Mouse (Mus musculus) MN1 (cell line): ENCODE results near the gene Zfp282.
"Not testable (repeated sequence)": the region's sequence is repeated elsewhere in the genome, so short reads cannot be mapped to it uniquely, and the experiment has no call there.

Experiments
- DNase-seq: peaks from one replicate; pipeline ENCODE4 v3.0.0-alpha.2; 2016; ENCODE audit warnings: low spot score

Zfp282 gene

DNA sequence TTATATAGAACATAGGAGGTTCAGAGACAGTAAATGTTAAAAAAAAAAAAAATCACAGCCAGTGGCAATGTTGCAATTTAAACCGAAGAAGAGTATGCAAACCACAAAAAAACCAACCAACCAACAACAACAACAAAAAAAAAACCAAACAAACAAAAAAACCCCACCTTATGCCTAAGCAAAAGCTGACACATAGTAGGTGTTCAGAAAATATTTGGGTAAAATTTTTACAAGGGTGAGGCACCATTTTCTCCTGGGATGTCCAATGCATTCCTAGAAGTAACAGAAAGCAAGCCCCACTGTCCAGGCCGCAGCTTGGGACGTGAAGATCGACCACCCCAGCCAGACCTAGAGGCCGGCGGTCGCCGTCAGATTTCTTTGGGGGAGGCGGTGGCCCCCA lies at the start of gene Zfp282:
Zfp282 (plus strand) TSS at position 147 of the 400 bp plus-strand sequence.
- DNase-seq, result no peak

DNA sequence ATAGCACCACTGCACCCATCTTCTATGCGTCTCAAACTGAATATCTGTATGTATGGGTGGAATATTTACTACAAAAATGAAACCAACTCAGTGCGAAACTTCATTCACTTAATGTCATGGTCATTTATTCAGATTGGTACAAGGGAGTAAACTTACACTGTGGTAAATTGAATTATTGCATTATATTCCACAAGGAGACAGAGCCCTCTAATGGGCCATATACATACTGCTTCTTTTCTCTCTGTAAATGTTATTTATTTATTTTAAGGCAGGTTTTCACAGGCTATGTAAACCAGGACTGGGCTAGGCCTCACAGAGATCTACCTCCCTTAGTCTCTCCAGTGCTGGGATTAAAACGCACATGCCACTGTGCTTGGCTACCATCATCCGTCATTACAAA lies 49.5 kb upstream of the Zfp282 start:
- no peak for DNase-seq

DNA sequence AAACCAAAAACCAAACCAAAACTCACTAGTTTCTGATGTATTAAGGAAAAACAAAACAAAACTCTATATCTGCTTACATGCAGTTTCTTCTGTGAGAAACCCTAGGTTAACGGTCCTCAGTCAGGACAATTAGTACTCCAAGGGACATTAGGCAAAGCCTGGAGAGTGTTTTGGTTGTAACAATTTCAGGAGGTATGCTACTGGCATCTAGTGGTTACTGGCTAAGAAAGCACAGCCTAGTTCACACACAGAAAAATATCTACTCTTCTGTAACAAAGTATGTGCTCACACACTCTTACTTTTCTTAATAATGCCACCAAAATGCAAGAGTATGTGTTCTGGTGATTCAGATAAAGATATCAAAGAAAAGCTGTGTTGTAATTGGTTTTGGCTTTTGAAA lies 48.1 kb upstream of the Zfp282 start:
- peak; percentile 57 for DNase-seq

DNA sequence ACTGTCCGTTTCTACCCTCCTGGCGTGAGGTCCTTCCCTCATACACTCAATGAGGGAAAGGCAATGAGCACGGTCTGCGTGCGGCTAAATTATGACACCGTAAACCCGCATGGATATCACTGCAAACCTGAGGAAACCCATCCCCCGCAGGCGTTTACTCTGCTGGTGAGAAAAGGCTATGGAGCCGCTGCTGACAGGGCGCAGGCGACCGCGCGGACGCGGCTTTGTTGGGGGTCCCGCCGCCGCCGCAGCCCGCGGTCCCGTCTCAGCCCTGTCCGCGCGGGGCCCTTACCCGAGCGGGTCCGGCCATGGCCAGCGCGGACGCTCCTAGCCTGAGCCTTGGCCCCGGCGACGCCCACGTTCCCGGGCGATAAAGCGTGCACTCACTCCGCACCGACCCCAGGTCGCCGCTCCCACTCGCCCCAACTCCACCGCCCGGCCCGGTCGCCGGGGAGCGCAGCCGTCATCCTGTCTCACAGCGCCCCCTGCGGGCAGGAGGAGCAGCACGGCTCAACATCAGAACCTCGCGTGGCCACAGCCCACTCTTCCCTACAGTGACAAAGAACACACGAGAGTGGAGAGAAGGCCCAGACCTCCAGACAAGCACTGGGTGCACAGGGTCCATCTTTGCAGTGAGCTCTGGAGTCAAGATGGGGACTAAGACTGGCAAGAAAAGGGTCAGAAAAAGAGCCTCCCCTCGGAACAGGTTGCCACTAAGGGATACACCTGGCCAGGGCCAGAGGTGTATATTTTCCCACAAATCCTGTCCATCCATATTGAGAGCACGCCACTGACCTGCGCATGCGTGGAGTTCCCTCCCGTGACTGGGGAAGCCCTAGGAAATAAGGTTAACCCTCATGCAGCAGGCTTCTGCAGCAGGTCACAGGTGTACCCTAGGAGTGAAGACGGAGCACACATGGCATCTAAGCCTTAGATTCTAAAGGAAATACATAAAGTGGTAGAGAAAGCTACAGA lies 46.6 kb upstream of the Zfp282 start, which contains the start of gene Zfp786:
Zfp786 (minus strand) TSS at position 764 of the 975 bp plus-strand sequence.
- peak; percentile 94 for DNase-seq

DNA sequence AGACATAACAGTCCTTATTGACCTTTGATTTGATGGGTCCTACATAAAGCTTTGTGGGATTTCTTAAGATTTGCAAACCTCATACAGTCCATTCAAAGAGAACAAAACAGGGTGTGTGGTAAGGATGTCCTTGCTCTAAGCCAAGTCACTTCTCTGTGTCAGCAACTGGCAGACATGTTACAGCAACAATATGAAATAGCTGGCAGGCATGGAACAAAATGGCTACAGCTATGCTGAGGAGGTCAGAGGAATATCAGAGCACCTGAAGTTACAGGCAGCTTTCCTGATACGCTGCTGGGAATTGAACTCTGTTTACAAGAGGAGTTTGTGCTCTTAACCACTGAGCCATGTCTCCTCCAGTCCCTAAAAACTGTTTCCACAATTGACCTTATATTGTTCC lies 44.8 kb upstream of the Zfp282 start:
- DNase-seq, result no peak

DNA sequence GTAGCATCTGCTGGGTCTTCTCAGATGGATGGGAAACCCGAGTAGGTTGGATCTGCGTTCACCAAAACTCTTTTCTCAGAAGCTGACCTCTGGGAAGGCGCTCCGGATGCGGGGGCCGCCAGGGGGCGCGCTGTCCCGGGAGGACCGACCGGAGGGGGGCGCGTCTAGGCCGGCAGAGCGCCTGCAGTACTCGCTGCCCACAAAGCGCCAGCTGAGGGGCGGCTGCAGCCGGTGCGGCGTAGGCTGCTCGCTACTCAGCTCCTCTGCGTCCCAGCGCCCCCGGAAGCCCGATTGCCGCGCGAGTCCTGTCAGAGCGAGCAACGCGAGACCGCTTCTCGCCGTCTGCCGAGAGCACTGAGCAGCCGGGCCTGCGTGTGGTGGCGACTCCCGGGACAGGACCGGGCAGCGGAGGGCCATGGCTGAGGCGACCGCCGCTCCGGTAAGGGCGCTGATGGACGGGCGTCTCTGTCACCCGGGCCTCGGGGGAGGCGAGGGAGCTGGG lies 41.5 kb upstream of the Zfp282 start, which contains the start of gene Zfp398:
Zfp398 (plus strand) TSS at position 180 of the 502 bp plus-strand sequence.
- peak; percentile 94 for DNase-seq

DNA sequence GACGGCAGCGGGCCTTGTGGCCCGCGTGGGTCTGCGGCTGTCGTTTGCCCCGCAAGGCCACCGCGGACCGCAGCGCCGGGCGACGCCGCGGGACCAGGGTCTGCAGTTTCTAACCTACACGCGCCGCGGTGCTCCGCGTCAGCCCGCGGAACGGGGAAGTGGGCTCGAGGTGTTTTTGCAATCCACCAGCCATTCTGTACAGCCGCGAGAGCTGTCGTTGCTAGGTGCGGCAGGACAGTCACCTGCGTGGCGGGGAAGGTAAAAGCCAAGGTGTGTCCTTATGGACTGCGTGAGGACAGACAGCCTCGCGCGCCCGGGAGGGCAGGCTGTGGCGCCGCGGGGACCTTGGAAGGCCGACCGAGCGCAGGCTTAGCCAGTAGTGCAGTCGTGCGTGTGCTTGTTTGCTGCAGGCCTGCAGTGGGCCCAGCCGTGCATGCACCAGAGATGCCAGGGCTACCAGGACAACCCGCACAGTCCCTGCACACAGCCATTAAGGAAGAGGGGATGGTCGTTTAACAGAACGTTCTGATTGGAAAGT lies 41.0 kb upstream of the Zfp282 start:
- DNase-seq, result peak; percentile 55

DNA sequence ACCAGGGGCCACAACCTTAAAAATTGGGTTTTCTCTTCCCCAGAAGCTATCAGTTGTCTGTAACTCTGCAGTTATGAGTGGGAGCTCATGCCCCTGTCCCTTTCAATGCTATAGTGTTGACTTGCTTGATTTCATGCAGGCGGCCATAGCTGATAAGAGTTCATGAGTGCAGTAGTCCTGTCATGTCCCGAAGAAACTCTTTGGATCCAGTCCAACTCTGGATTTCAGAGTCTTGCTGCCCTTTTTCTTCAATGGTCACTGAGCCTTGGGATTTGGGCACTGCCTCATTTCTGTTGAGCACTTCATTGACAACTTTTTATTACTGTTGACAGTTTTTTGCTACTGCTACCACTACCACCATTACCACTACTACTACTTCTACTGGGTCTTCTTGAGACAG lies 39.4 kb upstream of the Zfp282 start:
- DNase-seq, result no peak

DNA sequence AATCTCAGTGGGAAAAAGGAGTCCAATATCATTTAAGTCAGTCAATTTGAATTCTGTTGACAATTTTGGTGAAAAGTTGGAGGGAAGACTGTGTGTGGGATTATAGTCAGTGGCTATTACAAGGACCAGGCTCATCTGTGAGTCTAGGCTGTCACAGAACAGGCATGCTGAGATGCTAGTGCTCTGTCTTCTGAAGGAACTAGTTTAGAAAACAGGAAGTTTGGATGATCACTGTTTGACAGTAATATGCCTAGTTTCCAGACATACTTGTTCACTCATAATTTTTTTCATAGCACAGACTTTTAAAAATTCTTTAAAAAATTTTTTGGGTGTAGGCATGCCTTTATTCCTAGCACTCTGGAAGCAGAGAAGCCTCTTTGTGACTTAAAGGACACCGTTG lies 35.9 kb upstream of the Zfp282 start:
- DNase-seq, result no peak

DNA sequence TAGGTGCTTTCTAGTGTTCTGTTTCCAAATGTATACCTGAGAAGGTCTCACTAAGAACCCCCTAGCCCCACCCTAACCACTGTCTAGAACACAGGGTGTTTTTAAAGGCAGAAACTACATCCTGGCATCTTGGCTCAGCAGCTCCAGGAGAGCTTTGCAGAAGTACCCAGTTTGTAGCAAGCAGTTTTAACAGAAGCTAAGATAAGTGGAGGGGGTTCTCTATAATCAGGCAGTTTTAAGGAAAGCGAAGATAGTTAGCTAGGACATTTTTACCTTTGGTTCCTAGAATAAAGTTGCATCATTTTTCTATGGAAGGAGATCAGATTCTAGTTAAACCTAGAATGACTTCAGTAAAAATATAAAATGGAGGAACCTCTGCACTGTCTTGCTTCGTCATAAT lies 35.2 kb upstream of the Zfp282 start:
- DNase-seq, result no peak

DNA sequence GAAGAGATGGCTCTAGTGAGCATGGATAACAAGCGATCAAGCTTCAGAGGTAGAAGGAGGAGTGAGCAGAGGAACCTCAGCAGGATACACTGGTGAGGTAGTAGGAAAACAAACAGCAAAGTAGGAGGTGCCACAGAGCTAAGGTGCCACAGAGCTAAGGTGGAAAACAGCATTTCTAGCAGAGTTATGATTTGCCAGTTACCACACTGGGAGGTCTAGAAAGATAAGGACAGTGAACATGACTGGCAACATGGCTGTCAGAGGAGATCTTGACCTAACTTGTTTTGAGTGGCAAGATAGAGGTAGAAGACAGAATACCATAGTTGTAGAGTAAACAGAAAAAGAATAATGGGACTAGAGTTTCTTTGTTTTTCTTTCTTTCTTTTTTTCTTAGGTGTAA lies 34.7 kb upstream of the Zfp282 start:
- no peak for DNase-seq

DNA sequence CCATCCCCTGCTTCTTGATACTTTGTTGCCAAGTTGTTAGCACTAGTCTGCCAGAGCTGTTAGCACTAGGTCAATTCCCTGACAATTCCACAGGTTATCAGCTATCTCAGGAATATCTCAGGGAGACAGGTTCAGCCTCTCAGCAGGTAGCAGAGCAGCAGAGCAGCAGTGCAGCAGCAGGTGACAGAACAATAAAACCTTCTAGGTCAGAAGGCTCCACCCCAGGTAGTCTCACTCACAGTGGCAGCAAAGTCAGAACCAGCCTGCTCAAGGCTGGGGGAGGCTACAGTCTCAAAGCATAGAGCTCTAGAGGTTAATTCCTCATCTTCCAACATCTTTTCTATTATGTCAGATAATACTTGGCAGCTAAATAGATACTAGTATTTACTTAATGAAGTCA lies 31.2 kb upstream of the Zfp282 start:
- no peak for DNase-seq

DNA sequence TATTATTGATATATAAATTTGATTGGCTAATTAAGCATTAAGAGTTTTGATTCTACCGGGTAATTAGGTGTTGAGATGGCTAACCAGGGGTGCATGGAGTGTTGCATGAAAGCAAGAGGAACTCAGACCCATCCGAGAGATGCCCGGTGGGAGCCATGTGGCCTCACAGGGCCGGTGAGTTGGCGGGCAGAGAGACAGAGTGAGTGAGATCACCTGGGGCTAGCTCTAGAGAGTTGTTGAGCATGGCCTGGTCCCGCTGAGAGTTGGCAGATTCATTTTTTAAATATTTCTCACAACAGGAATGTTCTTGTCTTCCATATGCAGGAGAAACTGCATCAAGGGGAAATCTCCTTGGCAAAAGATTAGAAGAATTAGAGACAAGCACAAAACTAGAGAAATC lies 19.8 kb upstream of the Zfp282 start:
- DNase-seq, result no peak

DNA sequence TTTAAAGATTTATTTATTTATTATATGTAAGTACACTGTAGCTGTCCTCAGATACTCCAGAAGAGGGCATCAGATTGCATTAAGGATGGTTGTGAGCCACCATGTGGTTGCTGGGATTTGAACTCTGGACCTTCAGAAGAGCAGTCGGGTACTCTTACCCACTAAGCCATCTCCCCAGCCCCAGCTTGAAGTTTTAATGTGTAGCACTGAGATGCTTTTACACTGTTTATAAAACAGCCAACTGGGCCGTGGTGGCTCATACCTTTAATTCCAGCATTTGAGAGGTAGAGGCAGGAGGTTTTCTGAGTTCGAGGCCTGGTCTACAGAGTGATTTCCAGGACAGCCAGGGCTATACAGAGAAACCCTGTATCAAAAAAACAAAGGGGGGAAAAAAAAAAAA lies 19.3 kb upstream of the Zfp282 start:
- DNase-seq, result not testable (repeated sequence)

DNA sequence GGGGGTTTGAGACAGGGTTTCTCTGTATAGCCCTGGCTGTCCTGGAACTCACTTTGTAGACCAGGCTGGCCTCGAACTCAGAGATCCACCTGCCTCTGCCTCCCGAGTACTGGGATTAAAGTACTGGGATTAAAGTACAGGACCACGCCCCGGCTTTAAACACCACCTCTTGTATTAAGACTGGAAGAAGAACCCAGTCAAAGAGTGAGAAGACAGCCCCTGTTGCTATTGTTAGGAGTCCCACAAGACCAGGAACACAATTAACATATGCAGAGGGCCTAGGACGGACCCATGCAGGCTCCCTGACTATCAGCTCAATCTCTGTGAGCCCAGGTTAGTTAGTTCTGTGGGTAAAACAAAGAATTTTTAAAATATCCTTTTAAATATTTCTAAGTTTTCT lies 4.7 kb upstream of the Zfp282 start:
- no peak for DNase-seq

DNA sequence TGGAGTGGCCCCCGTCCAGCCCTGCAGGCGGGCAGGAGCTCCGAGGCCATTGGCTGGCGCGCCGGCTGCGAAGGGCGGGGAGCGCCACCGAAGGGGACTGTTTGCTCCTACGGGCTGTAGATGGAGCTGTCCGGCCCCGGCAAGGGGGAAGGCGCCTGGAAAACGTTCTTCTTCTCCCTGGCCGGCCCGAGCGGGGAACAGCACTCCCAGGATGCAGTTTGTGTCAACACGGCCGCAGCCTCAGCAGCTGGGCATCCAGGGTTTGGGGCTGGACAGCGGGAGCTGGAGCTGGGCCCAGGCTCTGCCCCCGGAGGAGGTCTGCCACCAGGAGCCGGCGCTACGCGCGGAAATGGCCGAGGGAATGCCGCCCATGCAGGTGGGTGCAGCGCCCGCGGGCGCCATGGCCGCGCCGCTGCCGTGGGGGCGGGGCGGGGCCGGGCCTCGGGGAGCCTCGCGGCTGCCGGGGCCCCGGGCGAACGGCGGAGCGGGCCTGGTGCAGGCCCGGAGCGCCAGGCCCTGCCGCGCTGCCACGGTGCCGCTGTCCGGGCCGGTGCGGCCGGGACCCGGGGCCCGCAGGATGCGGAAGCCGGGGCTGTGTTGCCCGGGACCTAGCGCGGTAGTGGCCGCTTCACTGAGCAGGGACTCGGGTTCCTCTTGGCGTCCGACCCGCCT lies 593 bp downstream of the Zfp282 start:
- DNase-seq, result peak; percentile 90

DNA sequence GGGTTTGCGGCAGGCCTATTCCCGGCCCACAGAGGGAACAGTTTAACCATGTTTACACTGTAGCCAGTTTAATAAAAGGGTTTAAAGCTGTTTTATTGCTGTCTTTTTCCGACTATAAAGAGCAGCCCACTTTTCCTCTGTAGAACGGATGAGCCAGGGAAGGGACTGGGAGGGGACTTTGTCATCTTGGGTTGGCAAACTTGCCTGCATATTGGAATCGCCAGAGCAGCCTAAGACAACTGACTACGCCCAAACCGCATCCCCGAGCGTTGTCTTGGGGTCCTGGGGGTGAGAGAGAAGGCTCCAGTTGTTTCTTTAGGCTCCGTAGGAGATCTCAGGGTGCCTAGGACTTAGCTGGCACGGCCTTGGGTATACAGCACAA lies 1.1 kb downstream of the Zfp282 start:
- DNase-seq, result no peak

DNA sequence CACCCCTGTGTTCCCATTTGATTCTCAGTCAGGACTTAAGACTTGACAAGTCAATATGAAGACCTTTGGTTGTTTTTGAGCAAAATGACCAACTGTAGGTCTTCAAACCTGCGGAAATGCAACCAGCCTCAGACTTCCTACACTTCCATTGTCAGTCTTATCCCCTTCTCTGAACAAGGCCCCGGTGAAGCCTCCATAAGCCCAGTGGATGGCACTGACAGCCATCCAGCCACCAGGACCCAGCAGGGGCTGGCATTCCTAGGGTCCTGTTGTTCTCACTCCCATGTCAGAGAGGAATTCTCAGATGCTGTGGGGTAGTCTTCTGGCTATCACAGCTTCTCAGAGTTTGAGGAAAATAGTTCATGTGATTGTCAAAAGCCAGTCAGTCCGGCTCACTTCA lies 1.6 kb downstream of the Zfp282 start:
- no peak for DNase-seq

DNA sequence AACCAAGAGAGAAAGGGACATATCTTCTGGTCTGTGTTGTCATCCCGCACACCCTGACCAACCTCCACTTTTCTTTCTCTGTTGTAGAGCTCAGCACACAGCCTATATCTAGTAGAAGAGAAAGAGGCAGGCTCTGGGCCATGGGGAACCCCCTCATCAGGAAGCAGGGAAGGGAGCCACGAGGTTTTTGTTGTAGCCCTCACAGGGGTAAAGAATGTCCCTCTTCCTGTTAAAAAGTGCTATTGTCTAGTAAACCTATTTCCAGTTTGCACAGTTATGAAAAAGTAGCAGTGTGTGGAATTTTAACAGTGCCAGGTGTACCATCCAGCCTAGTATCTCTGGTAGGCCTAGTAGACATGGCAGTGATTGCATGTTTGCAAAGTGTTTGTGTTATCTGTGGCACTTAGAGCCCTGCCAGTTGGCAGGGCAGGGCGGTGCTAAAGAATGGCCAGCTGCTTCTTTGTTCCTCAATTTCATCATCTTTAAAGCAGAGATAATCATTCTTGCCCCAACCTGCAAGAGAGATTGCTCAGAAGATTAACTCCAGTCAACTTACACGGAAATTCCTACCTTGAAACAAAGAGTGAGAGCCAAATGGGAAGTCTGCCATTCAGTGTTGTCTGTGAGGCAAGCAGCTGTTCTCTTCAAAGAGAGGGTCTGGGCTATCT lies 2.2 kb downstream of the Zfp282 start:
- DNase-seq, result peak; percentile 6

DNA sequence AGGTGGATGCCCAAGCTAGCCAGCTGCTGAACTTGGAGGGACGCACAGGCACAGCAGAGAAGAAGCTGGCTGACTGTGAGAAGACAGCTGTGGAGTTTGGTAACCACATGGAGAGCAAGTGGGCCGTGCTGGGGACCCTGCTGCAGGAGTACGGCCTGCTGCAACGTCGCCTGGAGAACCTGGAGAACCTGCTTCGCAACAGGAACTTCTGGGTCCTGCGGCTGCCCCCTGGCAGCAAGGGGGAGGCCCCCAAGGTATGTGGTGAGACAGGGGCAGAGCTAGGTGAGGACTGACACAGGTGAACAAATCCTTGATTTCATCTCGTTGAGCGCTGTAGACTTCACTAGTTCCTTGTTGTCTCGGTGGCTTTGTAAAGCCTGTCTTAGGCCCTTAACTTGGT lies 3.2 kb downstream of the Zfp282 start:
- no peak for DNase-seq

DNA sequence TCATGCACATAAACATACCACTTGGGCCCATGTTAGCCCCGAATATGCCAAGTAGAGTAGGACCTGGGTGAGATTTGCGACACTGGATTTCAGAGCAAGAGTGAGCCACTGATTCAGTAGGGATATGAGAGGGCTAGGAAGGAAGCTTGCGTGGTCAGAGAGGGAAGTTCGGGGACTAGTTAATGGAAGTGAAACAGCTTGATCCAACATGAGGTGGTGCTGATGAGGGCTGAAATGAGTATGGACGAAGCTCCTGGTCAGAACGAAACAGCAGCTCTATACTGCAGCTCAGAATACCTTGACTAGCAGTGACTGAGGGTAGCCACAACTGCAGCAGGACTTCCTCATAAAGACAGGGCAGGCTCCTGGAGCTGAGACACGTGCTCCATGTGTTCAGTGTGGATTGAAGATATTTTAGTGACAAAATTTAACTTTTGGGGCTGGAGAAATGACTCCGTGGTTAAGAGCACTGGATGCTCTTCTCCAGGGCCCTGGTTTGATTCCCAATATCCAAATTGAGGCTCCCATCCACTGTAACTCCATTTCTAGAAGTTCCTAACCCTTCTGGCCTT lies 11.9 kb downstream of the Zfp282 start:
- DNase-seq, result no peak

DNA sequence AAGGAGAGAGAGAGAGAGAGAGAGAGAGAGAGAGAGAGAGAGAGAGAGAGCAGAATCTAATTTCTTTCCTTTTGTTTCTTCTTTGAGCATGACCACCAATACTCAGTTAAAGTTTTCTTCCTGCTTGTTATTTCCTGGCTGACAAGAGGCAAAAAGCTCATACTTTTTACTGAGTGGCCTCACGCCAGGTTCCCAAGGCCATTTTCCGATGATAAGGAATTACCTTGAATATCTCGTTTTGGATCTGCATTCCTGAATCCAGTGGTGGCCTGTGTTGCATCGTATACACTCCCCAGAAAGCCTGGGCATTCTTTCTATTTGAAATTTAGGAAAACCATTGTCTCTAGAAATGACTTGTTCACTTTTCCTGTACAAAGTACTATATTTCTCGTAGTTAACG lies 22.4 kb downstream of the Zfp282 start:
- DNase-seq, result no peak
